Mouse (Mus musculus) small intestine, adult 2 months (tissue): ENCODE data around the gene Rpp14.

ENCODE experiments used
- CTCF ChIP-seq: fragments of 200-500 bp; IDR thresholded peaks from 2 replicates; pipeline ENCODE4 v1.5.1; 2012; ENCODE audit warnings: low read depth, mild to moderate bottlenecking, control low read depth, inconsistent platforms, low read length, moderate library complexity, mixed read lengths; ENCODE audit not compliant: insufficient replicate concordance, insufficient read length; ENCODE audit errors: extremely low read depth
- POLR2A ChIP-seq: fragments of 200-500 bp; IDR thresholded peaks from 2 replicates; pipeline ENCODE4 v1.6.1; 2012; ENCODE audit warnings: low read depth, mild to moderate bottlenecking, control low read depth, inconsistent platforms, low read length, moderate library complexity

DNA sequence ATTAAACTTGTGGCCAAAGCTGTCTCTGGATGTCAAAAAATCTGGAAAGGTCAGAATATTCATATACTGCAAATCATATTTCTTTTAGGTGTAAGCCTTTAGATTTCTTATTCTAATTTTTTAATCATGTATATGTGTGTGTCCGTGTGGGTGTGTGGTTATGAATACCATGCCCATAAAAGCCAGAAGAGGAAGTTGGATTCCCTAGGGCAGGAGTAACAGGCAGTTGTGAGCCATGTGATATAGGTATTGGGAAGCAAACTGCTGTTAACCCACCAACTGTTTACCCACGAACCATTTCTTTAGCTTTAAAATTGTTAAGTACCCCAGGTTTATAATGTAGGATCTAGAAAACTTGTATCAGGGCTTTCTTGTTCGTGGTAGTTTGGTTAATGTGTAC, 39.7 kb downstream of the Rpp14 start:
- TF ChIP-seq POLR2A, result no peak
- TF ChIP-seq CTCF, result no peak
